Mouse (Mus musculus): ENCODE measurements around the gene Ppp4r3b. TPM values are rescaled to one million over a fixed set of nuclear protein-coding genes. Genes with fewer than 3 reads are reported as not detected.

Ppp4r3b gene
- total and polyA plus RNA-seq, 2 experiments, result 5.7 to 38.8 TPM

GRCm38 (mm10) chr11:29180657-29181056 is 8.0 kb downstream of the Ppp4r3b start:
- Histone ChIP-seq H3K79me2 (ENCODE audit: control insufficient read depth, insufficient read depth, low read length) (no peaks in the 10 kb centered on the region; the same call in 1 of the 2 replicates), H3K4me3 (ENCODE audit: insufficient read depth, low read depth, low read length) (no peak overlapping the region), H3K4me1 (ENCODE audit: control insufficient read depth, insufficient read depth, low read length) (peaks cover 1% of the 10 kb centered on the region; the same call in 1 of the 2 replicates), H3K27ac (replicated peaks; ENCODE audit: insufficient read depth, low read depth, low read length) (no peak overlapping the region), H3K27me3 (ENCODE audit: control insufficient read depth, insufficient read depth, low read length) (no peaks in the 10 kb centered on the region), H3K9ac (ENCODE audit: low read depth, low read length) (no peak overlapping the region), H3K36me3 (ENCODE audit: control insufficient read depth, insufficient read depth, low read length) (peaks cover 33% of the 10 kb centered on the region)
- peak; percentile 29 for DNase-seq (ENCODE audit: extremely low read depth, low read depth, low spot score)
- TF ChIP-seq CTCF (IDR thresholded peaks at IDR 0.05; ENCODE audit: low read depth, low read length), result no peak
- TF ChIP-seq POLR2A (IDR thresholded peaks at IDR 0.05; ENCODE audit: extremely low read depth, insufficient read depth, low read length), result no peak
- 66% methylated on average over 3 of the region's 3 CpGs for WGBS

DNA sequence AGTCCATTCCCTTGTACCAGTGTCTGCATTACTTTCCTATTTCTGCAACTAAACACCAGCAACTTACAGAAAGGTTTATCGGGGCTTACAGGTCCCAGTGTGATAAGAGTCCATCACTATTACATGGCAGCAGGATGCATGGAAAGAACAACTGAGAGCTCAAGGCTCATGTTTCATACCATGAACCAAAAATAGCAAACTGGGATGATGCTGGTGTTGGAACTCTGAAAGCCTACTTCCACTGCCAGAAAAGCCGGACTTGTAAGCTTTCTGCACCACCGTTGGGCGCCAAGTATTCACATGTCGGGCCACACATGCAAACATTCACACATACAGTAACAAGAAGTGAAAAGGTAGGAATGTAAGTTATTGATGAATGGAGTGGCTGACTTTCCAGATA is 9.1 kb downstream of the Ppp4r3b start:
- H3K79me2 ChIP-seq (ENCODE audit: control insufficient read depth, insufficient read depth, low read length), result no peaks in the 10 kb centered on the region; the same call in 1 of the 2 replicates

GRCm38 (mm10) chr11:29188981-29189380 is 16.3 kb downstream of the Ppp4r3b start:
- H3K4me3 ChIP-seq (ENCODE audit: insufficient read depth, low read depth, low read length), result no peak overlapping the region
- 81% methylated on average over 2 of the region's 2 CpGs for WGBS
- TF ChIP-seq POLR2A (IDR thresholded peaks at IDR 0.05; ENCODE audit: extremely low read depth, insufficient read depth, low read length) (no peak), CTCF (IDR thresholded peaks at IDR 0.05; ENCODE audit: low read depth, low read length) (no peak)
- peaks cover 45% of the 10 kb centered on the region for H3K36me3 ChIP-seq (ENCODE audit: control insufficient read depth, insufficient read depth, low read length)
- no peaks in the 10 kb centered on the region; the same call in 1 of the 2 replicates for H3K79me2 ChIP-seq (ENCODE audit: control insufficient read depth, insufficient read depth, low read length)
- DNase-seq (ENCODE audit: extremely low read depth, low read depth, low spot score), result no peak
- no peak overlapping the region for H3K9ac ChIP-seq (ENCODE audit: low read depth, low read length)
- H3K27ac ChIP-seq (replicated peaks; ENCODE audit: insufficient read depth, low read depth, low read length), result no peak overlapping the region
- no peaks in the 10 kb centered on the region for H3K27me3 ChIP-seq (ENCODE audit: control insufficient read depth, insufficient read depth, low read length)
- H3K4me1 ChIP-seq (ENCODE audit: control insufficient read depth, insufficient read depth, low read length), result peaks cover 4% of the 10 kb centered on the region; the same call in 1 of the 2 replicates

More for the DNA sequence above, 9.1 kb downstream of the Ppp4r3b start:
- H3K27ac ChIP-seq (replicated peaks; ENCODE audit: insufficient read depth, low read depth, low read length), result no peak overlapping the region
- no peak for TF ChIP-seq POLR2A (IDR thresholded peaks at IDR 0.05; ENCODE audit: extremely low read depth, insufficient read depth, low read length)
- no peak for TF ChIP-seq CTCF (IDR thresholded peaks at IDR 0.05; ENCODE audit: low read depth, low read length)
- H3K9ac ChIP-seq (ENCODE audit: low read depth, low read length), result no peak overlapping the region
- peaks cover 1% of the 10 kb centered on the region; the same call in 1 of the 2 replicates for H3K4me1 ChIP-seq (ENCODE audit: control insufficient read depth, insufficient read depth, low read length)
- H3K36me3 ChIP-seq (ENCODE audit: control insufficient read depth, insufficient read depth, low read length), result peaks cover 44% of the 10 kb centered on the region
- no peak overlapping the region for H3K4me3 ChIP-seq (ENCODE audit: insufficient read depth, low read depth, low read length)
- 95% methylated on average over 5 of the region's 5 CpGs for WGBS
- DNase-seq (ENCODE audit: extremely low read depth, low read depth, low spot score), result no peak
- no peaks in the 10 kb centered on the region for H3K27me3 ChIP-seq (ENCODE audit: control insufficient read depth, insufficient read depth, low read length)

DNA sequence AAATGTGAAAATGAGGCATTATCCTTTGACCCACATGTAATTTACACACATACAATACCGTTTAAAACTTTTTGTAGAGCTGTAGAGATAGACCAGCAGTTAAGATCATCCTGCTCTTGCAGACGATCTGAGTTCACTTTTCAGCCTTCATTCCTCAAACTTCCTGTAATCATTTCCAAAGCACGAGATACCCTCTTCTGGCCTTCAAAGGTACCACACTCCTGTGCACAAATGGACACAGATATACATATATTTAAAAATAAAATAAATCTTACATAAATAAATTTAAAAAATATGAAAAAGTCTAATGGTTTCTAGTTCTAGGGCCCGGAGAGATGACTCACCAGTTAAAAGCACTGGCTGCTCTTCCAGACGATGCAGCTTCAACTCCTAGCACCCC is 31.0 kb downstream of the Ppp4r3b start:
- no peak for DNase-seq (ENCODE audit: extremely low read depth, low read depth, low spot score)
- Histone ChIP-seq H3K4me1 (ENCODE audit: control insufficient read depth, insufficient read depth, low read length) (no peaks in the 10 kb centered on the region), H3K4me3 (ENCODE audit: insufficient read depth, low read depth, low read length) (no peak overlapping the region), H3K36me3 (ENCODE audit: control insufficient read depth, insufficient read depth, low read length) (peaks cover 38% of the 10 kb centered on the region), H3K9ac (ENCODE audit: low read depth, low read length) (no peak overlapping the region), H3K27ac (replicated peaks; ENCODE audit: insufficient read depth, low read depth, low read length) (no peak overlapping the region), H3K27me3 (ENCODE audit: control insufficient read depth, insufficient read depth, low read length) (no peaks in the 10 kb centered on the region), H3K79me2 (ENCODE audit: control insufficient read depth, insufficient read depth, low read length) (no peaks in the 10 kb centered on the region)
- WGBS, result 83% methylated on average over 5 of the region's 5 CpGs
- no peak for TF ChIP-seq CTCF (IDR thresholded peaks at IDR 0.05; ENCODE audit: low read depth, low read length)
- no peak for TF ChIP-seq POLR2A (IDR thresholded peaks at IDR 0.05; ENCODE audit: extremely low read depth, insufficient read depth, low read length)

DNA sequence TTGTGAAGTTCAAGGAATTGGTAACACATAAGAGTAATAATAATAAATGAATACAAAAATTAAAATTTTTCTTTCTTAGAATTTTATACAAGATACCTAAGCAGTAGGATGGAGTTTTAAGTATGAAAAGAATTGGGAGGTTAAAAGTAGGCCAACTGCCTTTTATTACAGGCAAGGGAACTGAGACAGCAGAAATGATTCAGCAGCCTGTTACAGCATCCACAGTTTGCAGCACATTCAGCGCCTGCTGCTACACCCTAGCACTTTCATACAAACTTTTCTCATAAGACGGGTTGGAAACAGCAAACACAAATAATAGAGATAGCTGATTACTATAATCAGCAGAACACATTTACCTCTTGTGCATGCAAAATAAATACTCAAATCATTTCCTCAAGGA is 37.1 kb downstream of the Ppp4r3b start:
- no peak for TF ChIP-seq POLR2A (IDR thresholded peaks at IDR 0.05; ENCODE audit: extremely low read depth, insufficient read depth, low read length)
- peaks cover 40% of the 10 kb centered on the region for H3K36me3 ChIP-seq (ENCODE audit: control insufficient read depth, insufficient read depth, low read length)

GRCm38 (mm10) chr11:29216196-29216595 is 43.5 kb downstream of the Ppp4r3b start:
- no peaks in the 10 kb centered on the region for H3K4me1 ChIP-seq (ENCODE audit: control insufficient read depth, insufficient read depth, low read length)
- H3K27ac ChIP-seq (replicated peaks; ENCODE audit: insufficient read depth, low read depth, low read length), result no peak overlapping the region
- no peak overlapping the region for H3K4me3 ChIP-seq (ENCODE audit: insufficient read depth, low read depth, low read length)
- H3K27me3 ChIP-seq (ENCODE audit: control insufficient read depth, insufficient read depth, low read length), result no peaks in the 10 kb centered on the region
- no peak for DNase-seq (ENCODE audit: extremely low read depth, low read depth, low spot score)
- WGBS, result 90% methylated on average over 2 of the region's 2 CpGs
- H3K79me2 ChIP-seq (ENCODE audit: control insufficient read depth, insufficient read depth, low read length), result no peaks in the 10 kb centered on the region
- TF ChIP-seq POLR2A (IDR thresholded peaks at IDR 0.05; ENCODE audit: extremely low read depth, insufficient read depth, low read length), result no peak
- no peak for TF ChIP-seq CTCF (IDR thresholded peaks at IDR 0.05; ENCODE audit: low read depth, low read length)
- no peak overlapping the region for H3K9ac ChIP-seq (ENCODE audit: low read depth, low read length)
- H3K36me3 ChIP-seq (ENCODE audit: control insufficient read depth, insufficient read depth, low read length), result peaks cover 59% of the 10 kb centered on the region

More for the DNA sequence above, 37.1 kb downstream of the Ppp4r3b start:
- Histone ChIP-seq H3K4me1 (ENCODE audit: control insufficient read depth, insufficient read depth, low read length) (no peaks in the 10 kb centered on the region), H3K27me3 (ENCODE audit: control insufficient read depth, insufficient read depth, low read length) (no peaks in the 10 kb centered on the region), H3K4me3 (ENCODE audit: insufficient read depth, low read depth, low read length) (no peak overlapping the region), H3K79me2 (ENCODE audit: control insufficient read depth, insufficient read depth, low read length) (no peaks in the 10 kb centered on the region), H3K9ac (ENCODE audit: low read depth, low read length) (no peak overlapping the region), H3K27ac (replicated peaks; ENCODE audit: insufficient read depth, low read depth, low read length) (no peak overlapping the region)
- 89% methylated on average over 2 of the region's 2 CpGs for WGBS
- DNase-seq (ENCODE audit: extremely low read depth, low read depth, low spot score), result no peak

Measured in liver, adult 2 months (tissue).